Mouse (Mus musculus) mature B cell (primary cell): ENCODE measurements around the gene Creb5.

Source experiments
- in situ Hi-C: fragments of 300-500 bp; cut with MboI; formaldehyde crosslinking; loops from 2 replicates; pipeline ENCODE4 v1.14.3; 2019

Gene Creb5

GRCm38 (mm10) chr6:53696471-53696870 is 409.4 kb downstream of the Creb5 start:
- in situ Hi-C loops: no loop called here

- in situ Hi-C loops: no loop called here
Observed at GRCm38 (mm10) chr6:53696921-53697320, 409.9 kb downstream of the Creb5 start.

GRCm38 (mm10) chr6:53698128-53698749 is 411.2 kb downstream of the Creb5 start:
- in situ Hi-C loops: no loop called here

- in situ Hi-C loops: no loop called here
Observed at GRCm38 (mm10) chr6:53704440-53704839, 417.4 kb downstream of the Creb5 start.

- in situ Hi-C loops: no loop called here
Observed at GRCm38 (mm10) chr6:53706604-53707330, 419.7 kb downstream of the Creb5 start.

- in situ Hi-C loops: no loop called here
Observed at GRCm38 (mm10) chr6:53707795-53708194, 420.7 kb downstream of the Creb5 start.

GRCm38 (mm10) chr6:53709694-53710442 is 422.8 kb downstream of the Creb5 start:
- in situ Hi-C loops: no loop called here

- in situ Hi-C loops: no loop called here
Observed at GRCm38 (mm10) chr6:53710560-53710959, 423.5 kb downstream of the Creb5 start.

GRCm38 (mm10) chr6:53713152-53713551 is 426.1 kb downstream of the Creb5 start:
- in situ Hi-C loops: no loop called here

GRCm38 (mm10) chr6:53714908-53715321 is 427.8 kb downstream of the Creb5 start:
- in situ Hi-C loops: no loop called here

- in situ Hi-C loops: no loop called here
Observed at GRCm38 (mm10) chr6:53716013-53716412, 428.9 kb downstream of the Creb5 start.

GRCm38 (mm10) chr6:53720009-53720408 is 432.9 kb downstream of the Creb5 start:
- in situ Hi-C loops: no loop called here

- in situ Hi-C loops: no loop called here
Observed at GRCm38 (mm10) chr6:53721595-53721994, 434.5 kb downstream of the Creb5 start.

GRCm38 (mm10) chr6:53722694-53723093 is 435.6 kb downstream of the Creb5 start:
- in situ Hi-C loops: no loop called here

- in situ Hi-C loops: no loop called here
Observed at GRCm38 (mm10) chr6:53730487-53730886, 443.4 kb downstream of the Creb5 start.

- in situ Hi-C loops: no loop called here
Observed at GRCm38 (mm10) chr6:53730996-53731485, 444.0 kb downstream of the Creb5 start.

GRCm38 (mm10) chr6:53733546-53733945 is 446.5 kb downstream of the Creb5 start:
- in situ Hi-C loops: no loop called here

GRCm38 (mm10) chr6:53733999-53734398 is 446.9 kb downstream of the Creb5 start:
- in situ Hi-C loops: no loop called here

GRCm38 (mm10) chr6:53735696-53736095 is 448.6 kb downstream of the Creb5 start:
- in situ Hi-C loops: no loop called here

GRCm38 (mm10) chr6:53738206-53738605 is 451.1 kb downstream of the Creb5 start:
- in situ Hi-C loops: no loop called here

GRCm38 (mm10) chr6:53741222-53741621 is 454.2 kb downstream of the Creb5 start:
- in situ Hi-C loops: no loop called here
